Mouse (Mus musculus): ENCODE measurements around the gene Kat6b. TPM values are rescaled to one million over a fixed set of nuclear protein-coding genes. Genes with fewer than 3 reads are reported as not detected.

The Kat6b gene
- polyA plus RNA-seq, 1 experiment, result 11.5 TPM

GRCm38 (mm10) chr14:21563584-21564118, 82.4 kb downstream of the Kat6b start:
- H3K27ac ChIP-seq (ENCODE audit: control insufficient read depth, insufficient read depth, low read depth, low read length, poor library complexity), result no peak overlapping the region
- H3K4me3 ChIP-seq (replicated peaks; ENCODE audit: control insufficient read depth, low read depth, low read length), result no peak overlapping the region
- H3K4me1 ChIP-seq (ENCODE audit: control insufficient read depth, insufficient read depth, low read length), result peaks cover 1% of the 10 kb centered on the region; the same call in 1 of the 2 replicates
- 78% methylated on average over 4 of the region's 4 CpGs for WGBS
- TF ChIP-seq CTCF (IDR thresholded peaks at IDR 0.05; ENCODE audit: control insufficient read depth, insufficient read depth, low read length), result no peak
- TF ChIP-seq POLR2A (IDR thresholded peaks at IDR 0.05; ENCODE audit: borderline replicate concordance, control insufficient read depth, low read depth, low read length), result no peak

DNA sequence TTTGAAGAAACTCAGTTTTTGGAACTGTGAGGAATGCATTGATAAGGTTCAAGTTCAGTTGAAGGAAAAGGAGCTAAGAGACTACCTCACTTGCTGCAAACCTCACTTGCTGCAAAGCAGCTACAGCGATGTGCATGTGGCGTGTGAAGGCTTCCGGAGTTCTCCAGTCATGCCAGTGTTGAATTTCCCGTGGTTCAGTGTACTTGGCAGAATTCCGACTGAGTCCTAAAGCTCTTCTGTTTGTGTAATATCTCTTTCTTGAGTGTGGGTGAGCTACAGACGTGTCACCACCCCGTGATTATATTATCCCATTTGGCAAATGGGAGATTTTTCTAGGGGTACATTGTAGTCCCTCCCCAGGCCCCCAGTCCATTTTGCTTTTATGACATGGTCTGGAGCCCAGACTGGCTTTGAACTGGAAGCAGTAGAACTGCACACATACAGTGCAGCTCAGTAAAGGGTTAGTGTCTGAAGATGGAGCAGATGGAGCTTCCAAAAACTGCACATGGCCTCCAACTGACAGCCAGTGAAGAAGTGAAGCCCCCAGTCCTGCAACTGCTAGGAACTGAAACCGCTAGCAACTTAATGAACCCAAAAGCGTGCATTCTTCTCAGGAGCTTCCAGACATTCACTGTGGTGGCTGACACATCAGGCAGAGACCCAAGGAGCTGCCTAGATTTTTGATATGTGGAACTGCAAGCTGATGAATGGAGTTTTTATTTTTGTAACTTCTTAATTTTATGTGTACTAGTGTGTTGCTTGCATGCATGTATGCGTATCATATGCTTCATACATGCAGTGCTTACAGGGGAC, 84.5 kb downstream of the Kat6b start:
- 81% methylated on average over 10 of the region's 10 CpGs for WGBS
- Histone ChIP-seq H3K4me1 (ENCODE audit: control insufficient read depth, insufficient read depth, low read length) (no peaks in the 10 kb centered on the region; the same call in 1 of the 2 replicates), H3K4me3 (replicated peaks; ENCODE audit: control insufficient read depth, low read depth, low read length) (no peak overlapping the region), H3K27ac (ENCODE audit: control insufficient read depth, insufficient read depth, low read depth, low read length, poor library complexity) (no peak overlapping the region)
- TF ChIP-seq CTCF (IDR thresholded peaks at IDR 0.05; ENCODE audit: control insufficient read depth, insufficient read depth, low read length), result no peak
- TF ChIP-seq POLR2A (IDR thresholded peaks at IDR 0.05; ENCODE audit: borderline replicate concordance, control insufficient read depth, low read depth, low read length), result no peak

- H3K4me3 ChIP-seq (replicated peaks; ENCODE audit: control insufficient read depth, low read depth, low read length), result no peak overlapping the region
- TF ChIP-seq POLR2A (IDR thresholded peaks at IDR 0.05; ENCODE audit: borderline replicate concordance, control insufficient read depth, low read depth, low read length) (no peak), CTCF (IDR thresholded peaks at IDR 0.05; ENCODE audit: control insufficient read depth, insufficient read depth, low read length) (no peak)
- H3K4me1 ChIP-seq (ENCODE audit: control insufficient read depth, insufficient read depth, low read length), result no peaks in the 10 kb centered on the region; the same call in 1 of the 2 replicates
- 73% methylated on average over 7 of the region's 7 CpGs for WGBS
- no peak overlapping the region for H3K27ac ChIP-seq (ENCODE audit: control insufficient read depth, insufficient read depth, low read depth, low read length, poor library complexity)
These were observed 86.2 kb downstream of the Kat6b start for GRCm38 (mm10) chr14:21567293-21567984.

- Histone ChIP-seq H3K4me1 (ENCODE audit: control insufficient read depth, insufficient read depth, low read length) (no peaks in the 10 kb centered on the region; the same call in 1 of the 2 replicates), H3K4me3 (replicated peaks; ENCODE audit: control insufficient read depth, low read depth, low read length) (no peak overlapping the region), H3K27ac (ENCODE audit: control insufficient read depth, insufficient read depth, low read depth, low read length, poor library complexity) (no peak overlapping the region)
- WGBS, result 91% methylated on average over 7 of the region's 7 CpGs
- TF ChIP-seq CTCF (IDR thresholded peaks at IDR 0.05; ENCODE audit: control insufficient read depth, insufficient read depth, low read length), result no peak
- TF ChIP-seq POLR2A (IDR thresholded peaks at IDR 0.05; ENCODE audit: borderline replicate concordance, control insufficient read depth, low read depth, low read length), result no peak
These were observed 87.6 kb downstream of the Kat6b start for GRCm38 (mm10) chr14:21568821-21569220.

- TF ChIP-seq POLR2A (IDR thresholded peaks at IDR 0.05; ENCODE audit: borderline replicate concordance, control insufficient read depth, low read depth, low read length) (no peak), CTCF (IDR thresholded peaks at IDR 0.05; ENCODE audit: control insufficient read depth, insufficient read depth, low read length) (no peak)
- WGBS, result 38% methylated on average over 8 of the region's 8 CpGs
- no peak overlapping the region for H3K27ac ChIP-seq (ENCODE audit: control insufficient read depth, insufficient read depth, low read depth, low read length, poor library complexity)
- no peaks in the 10 kb centered on the region; the same call in none of the 2 replicates for H3K4me1 ChIP-seq (ENCODE audit: control insufficient read depth, insufficient read depth, low read length)
- H3K4me3 ChIP-seq (replicated peaks; ENCODE audit: control insufficient read depth, low read depth, low read length), result no peak overlapping the region
These were observed 93.6 kb downstream of the Kat6b start for GRCm38 (mm10) chr14:21574686-21575309.

DNA sequence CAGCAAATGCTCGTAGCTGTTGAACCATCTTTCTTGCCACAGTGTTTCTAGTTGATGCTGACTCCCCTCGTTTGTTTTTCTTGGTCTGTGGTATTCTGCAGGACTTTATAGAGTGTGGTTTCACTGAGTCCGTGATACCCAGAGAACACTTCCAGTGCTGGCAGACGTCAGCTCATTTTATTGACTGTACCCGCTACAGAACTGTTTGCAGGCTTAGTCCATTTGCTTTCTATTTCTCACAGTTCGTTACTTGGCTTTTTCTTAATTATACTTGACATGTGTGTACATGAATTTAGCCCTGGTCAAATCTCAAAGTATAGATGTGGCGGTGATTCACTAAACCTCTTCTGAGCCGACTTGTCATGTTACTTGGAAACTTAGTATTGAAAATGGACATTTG, 95.6 kb downstream of the Kat6b start:
- Histone ChIP-seq H3K4me3 (replicated peaks; ENCODE audit: control insufficient read depth, low read depth, low read length) (no peak overlapping the region), H3K27ac (ENCODE audit: control insufficient read depth, insufficient read depth, low read depth, low read length, poor library complexity) (no peak overlapping the region), H3K4me1 (ENCODE audit: control insufficient read depth, insufficient read depth, low read length) (no peaks in the 10 kb centered on the region; the same call in none of the 2 replicates)
- 76% methylated on average over 8 of the region's 8 CpGs for WGBS
- TF ChIP-seq CTCF (IDR thresholded peaks at IDR 0.05; ENCODE audit: control insufficient read depth, insufficient read depth, low read length) (no peak), POLR2A (IDR thresholded peaks at IDR 0.05; ENCODE audit: borderline replicate concordance, control insufficient read depth, low read depth, low read length) (no peak)

DNA sequence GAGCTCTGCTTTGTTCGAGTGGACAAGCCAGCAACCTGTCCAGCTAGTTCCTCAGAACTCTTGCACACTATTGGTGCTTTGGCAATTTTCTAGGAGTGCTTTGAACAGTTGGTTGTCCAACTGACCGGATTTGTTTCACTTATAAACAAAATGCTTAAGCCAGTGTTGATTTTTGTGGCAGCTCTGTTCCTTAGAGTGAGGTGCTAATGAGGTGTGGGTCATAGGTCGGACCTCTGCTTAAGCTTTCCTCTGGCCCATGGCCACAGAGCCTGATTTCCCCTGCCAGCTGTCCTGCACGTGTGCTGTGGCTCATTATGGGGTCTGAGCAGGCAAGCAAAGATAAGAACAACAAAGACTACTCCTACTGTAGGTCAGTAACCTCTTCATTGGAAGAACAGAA, 100.0 kb downstream of the Kat6b start:
- no peak overlapping the region for H3K4me3 ChIP-seq (replicated peaks; ENCODE audit: control insufficient read depth, low read depth, low read length)
- peaks cover 2% of the 10 kb centered on the region for H3K4me1 ChIP-seq (ENCODE audit: control insufficient read depth, insufficient read depth, low read length)
- no peak overlapping the region for H3K27ac ChIP-seq (ENCODE audit: control insufficient read depth, insufficient read depth, low read depth, low read length, poor library complexity)
- TF ChIP-seq POLR2A (IDR thresholded peaks at IDR 0.05; ENCODE audit: borderline replicate concordance, control insufficient read depth, low read depth, low read length), result no peak
- TF ChIP-seq CTCF (IDR thresholded peaks at IDR 0.05; ENCODE audit: control insufficient read depth, insufficient read depth, low read length), result no peak
- WGBS, result 63% methylated on average over 4 of the region's 4 CpGs

- peaks cover 2% of the 10 kb centered on the region for H3K4me1 ChIP-seq (ENCODE audit: control insufficient read depth, insufficient read depth, low read length)
- no peak overlapping the region for H3K4me3 ChIP-seq (replicated peaks; ENCODE audit: control insufficient read depth, low read depth, low read length)
- TF ChIP-seq POLR2A (IDR thresholded peaks at IDR 0.05; ENCODE audit: borderline replicate concordance, control insufficient read depth, low read depth, low read length) (no peak), CTCF (IDR thresholded peaks at IDR 0.05; ENCODE audit: control insufficient read depth, insufficient read depth, low read length) (no peak)
- no peak overlapping the region for H3K27ac ChIP-seq (ENCODE audit: control insufficient read depth, insufficient read depth, low read depth, low read length, poor library complexity)
- WGBS, result 74% methylated on average over 3 of the region's 3 CpGs
These were observed 101.1 kb downstream of the Kat6b start for GRCm38 (mm10) chr14:21582301-21582700.

All from bone marrow, adult 2 months (tissue).